Mouse (Mus musculus) bone marrow, adult 2 months (tissue): ENCODE measurements around the gene Nup93. TPM values are rescaled to one million over a fixed set of nuclear protein-coding genes. Genes with fewer than 3 reads are reported as not detected.

Experiments used
- H3K27ac ChIP-seq: fragments of 200-500 bp; 2 replicates; pipeline ENCODE4 v1.5.1; 2012; ENCODE audit warnings: low read depth, mild to moderate bottlenecking, control low read depth, inconsistent platforms, low read length; ENCODE audit not compliant: control insufficient read depth, poor library complexity, insufficient read depth
- H3K4me1 ChIP-seq: fragments of 200-500 bp; 2 replicates; pipeline ENCODE4 v1.6.1; 2011; ENCODE audit warnings: low read length; ENCODE audit not compliant: control insufficient read depth, insufficient read depth
- H3K4me3 ChIP-seq: fragments of 200-500 bp; replicated peaks from 2 replicates; pipeline ENCODE3; 2011; ENCODE audit warnings: mild to moderate bottlenecking, low read depth, low read length, control low read depth; ENCODE audit not compliant: control insufficient read depth
- CTCF ChIP-seq: fragments of 200-500 bp; IDR thresholded peaks from 2 replicates; pipeline ENCODE4 v1.5.1; 2011; ENCODE audit warnings: low read length, control low read depth; ENCODE audit not compliant: control insufficient read depth, insufficient read depth
- POLR2A ChIP-seq: fragments of 200-500 bp; IDR thresholded peaks from 2 replicates; pipeline ENCODE4 v1.6.1; 2011; ENCODE audit warnings: low read depth, mild to moderate bottlenecking, control low read depth, low read length, borderline replicate concordance; ENCODE audit not compliant: control insufficient read depth
- WGBS: fragments of 180-500 bp; shearing (Covaris S2); methylation state at CpG from one replicate; pipeline ENCODE4 v1.1.7; 2018; 5-methylcytosine and 5-hydroxymethylcytosine counted together
- polyA plus RNA-seq: library from polyadenylated mRNA; stranded (reverse); fragments of >200 nt; gene quantifications from 2 replicates; pipeline ENCODE4 v1.2.4, GENCODE M21; 2011; ENCODE audit warnings: low replicate concordance; ENCODE audit not compliant: missing spikeins, insufficient read depth, insufficient read length

The Nup93 gene
- polyA plus RNA-seq, 1 experiment, result 21.3 TPM

GRCm38 (mm10) chr8:94343290-94343689 is 128.9 kb downstream of the Nup93 start:
- no peak for TF ChIP-seq POLR2A
- peak; percentile 53 for TF ChIP-seq CTCF

GRCm38 (mm10) chr8:94343778-94344320 is 129.5 kb downstream of the Nup93 start:
- H3K27ac ChIP-seq, result no peak overlapping the region; the same call in 1 of the 2 replicates
- H3K4me1 ChIP-seq, result peaks cover 7% of the 10 kb centered on the region
- 82% methylated on average over 11 of the region's 11 CpGs for WGBS
- TF ChIP-seq POLR2A (no peak), CTCF (no peak)
- H3K4me3 ChIP-seq, result no peak overlapping the region

More at GRCm38 (mm10) chr8:94343290-94343689, 128.9 kb downstream of the Nup93 start:
- 4% methylated on average over 6 of the region's 6 CpGs for WGBS
- Histone ChIP-seq H3K4me3 (no peak overlapping the region), H3K27ac (no peak overlapping the region), H3K4me1 (peaks cover 7% of the 10 kb centered on the region)

- Histone ChIP-seq H3K4me1 (peaks cover 7% of the 10 kb centered on the region), H3K4me3 (no peak overlapping the region), H3K27ac (no peak overlapping the region)
- TF ChIP-seq CTCF (no peak), POLR2A (no peak)
- 80% methylated on average over 4 of the region's 4 CpGs for WGBS
Observed at GRCm38 (mm10) chr8:94345657-94346056, 131.3 kb downstream of the Nup93 start.

- 56% methylated on average over 13 of the region's 13 CpGs for WGBS
- Histone ChIP-seq H3K4me1 (peaks cover 7% of the 10 kb centered on the region), H3K27ac (peak overlapping the region; percentile 67), H3K4me3 (no peak overlapping the region)
- TF ChIP-seq POLR2A, result 0 out of 2 replicates have a peak, but pooled peaks have one; percentile 26
- no peak for TF ChIP-seq CTCF
Observed at GRCm38 (mm10) chr8:94346264-94346663, 131.9 kb downstream of the Nup93 start.

- 24% methylated on average over 9 of the region's 9 CpGs for WGBS
- H3K4me3 ChIP-seq, result no peak overlapping the region
- peak overlapping the region; percentile 66 for H3K27ac ChIP-seq
- peaks cover 6% of the 10 kb centered on the region for H3K4me1 ChIP-seq
- TF ChIP-seq CTCF (no peak), POLR2A (peak; percentile 28; the same call in 1 of the 2 replicates)
Observed at GRCm38 (mm10) chr8:94348425-94348824, 134.1 kb downstream of the Nup93 start.

- WGBS, result 35% methylated on average over 7 of the region's 7 CpGs
- no peak for TF ChIP-seq POLR2A
- no peak for TF ChIP-seq CTCF
- Histone ChIP-seq H3K27ac (peak overlapping the region; percentile 95), H3K4me1 (peaks cover 7% of the 10 kb centered on the region; the same call in 1 of the 2 replicates), H3K4me3 (no peak overlapping the region)
Observed at GRCm38 (mm10) chr8:94354069-94354531, 139.7 kb downstream of the Nup93 start.

- Histone ChIP-seq H3K4me1 (peaks cover 7% of the 10 kb centered on the region; the same call in 1 of the 2 replicates), H3K27ac (peak overlapping the region; percentile 95), H3K4me3 (no peak overlapping the region)
- 9% methylated on average over 4 of the region's 4 CpGs for WGBS
- TF ChIP-seq CTCF (no peak), POLR2A (no peak)
Observed at GRCm38 (mm10) chr8:94354571-94354970, 140.2 kb downstream of the Nup93 start.

GRCm38 (mm10) chr8:94357220-94357619 is 142.9 kb downstream of the Nup93 start:
- peaks cover 11% of the 10 kb centered on the region; the same call in 1 of the 2 replicates for H3K4me1 ChIP-seq
- no peak overlapping the region for H3K4me3 ChIP-seq
- WGBS, result 55% methylated on average over 6 of the region's 6 CpGs

More at GRCm38 (mm10) chr8:94357220-94357619, 142.9 kb downstream of the Nup93 start:
- TF ChIP-seq POLR2A, result 0 out of 2 replicates have a peak, but pooled peaks have one; percentile 23
- no peak for TF ChIP-seq CTCF
- H3K27ac ChIP-seq, result peak overlapping the region; percentile 95
